Mouse (Mus musculus): ENCODE measurements around the gene Mtmr12.

DNA sequence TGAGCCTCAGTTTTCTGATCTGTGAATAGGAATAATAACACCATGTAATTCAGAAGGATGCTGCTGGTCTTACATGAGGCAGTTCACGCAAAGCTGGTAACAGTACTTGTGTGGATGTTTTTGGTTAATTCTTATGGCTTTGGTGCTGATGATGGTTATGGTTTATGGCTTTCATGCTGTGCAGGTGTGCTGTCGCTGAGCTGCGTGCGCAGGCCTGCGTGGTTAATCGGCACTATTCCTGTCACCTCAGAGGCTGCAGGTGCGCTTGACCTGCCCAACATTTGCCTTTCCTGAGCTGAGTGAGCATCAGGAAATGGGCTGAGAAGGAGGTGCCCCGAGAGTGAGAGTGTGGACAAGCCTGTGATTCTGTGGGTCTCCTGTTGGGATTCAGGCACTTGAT, 11.3 kb downstream of the Mtmr12 start:
- no peak for TF ChIP-seq GATA1 (IDR thresholded peaks at IDR 0.05; ENCODE audit: borderline replicate concordance, low read length)
- TF ChIP-seq FLI1 (IDR thresholded peaks at IDR 0.05; ENCODE audit: low read length): no peak
